Mouse (Mus musculus): Measurements from ENCODE around the gene Zfp507.

Gene Zfp507

DNA sequence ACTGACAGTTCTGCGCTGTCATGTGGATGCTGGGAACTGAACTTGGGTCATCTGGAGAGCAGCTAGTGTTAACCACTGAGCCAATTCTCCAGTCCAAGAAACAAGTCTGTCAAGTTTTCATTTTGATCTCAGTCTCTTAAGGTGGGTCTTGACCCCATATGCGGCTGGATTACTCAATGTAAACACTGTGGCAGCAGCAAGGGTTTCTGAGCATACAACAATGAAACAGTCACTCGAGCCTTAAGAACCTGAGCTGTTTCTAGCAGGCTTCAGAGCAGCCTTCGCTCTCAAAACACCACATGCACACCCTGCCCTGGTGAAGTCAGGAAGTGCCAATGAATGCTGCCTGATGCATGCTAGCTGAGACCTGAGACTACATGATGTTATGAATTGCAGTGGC lies 17.2 kb downstream of the Zfp507 start:
- in situ Hi-C loops (cut with MboI, MseI): no loop called here

DNA sequence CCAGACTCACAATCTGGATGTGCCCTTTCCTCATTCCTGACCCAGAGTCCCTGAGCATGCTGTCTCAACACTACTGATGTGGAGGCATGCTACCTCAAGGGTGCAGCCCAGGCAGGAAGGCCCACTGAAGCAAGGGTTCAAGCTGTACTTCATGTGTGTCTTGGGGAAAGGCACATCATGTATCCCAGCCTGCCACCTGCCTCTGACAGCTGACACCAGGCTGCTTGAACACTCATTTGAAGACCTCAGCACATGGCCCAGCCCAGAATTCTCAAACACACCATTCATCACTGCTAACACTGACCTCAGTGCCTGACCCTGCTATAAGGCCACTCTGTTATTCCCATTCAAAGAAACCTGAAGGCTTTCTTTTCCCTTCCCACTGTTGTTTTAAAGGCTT lies 20.6 kb downstream of the Zfp507 start:
- in situ Hi-C loops (cut with MboI, MseI): no loop called here

DNA sequence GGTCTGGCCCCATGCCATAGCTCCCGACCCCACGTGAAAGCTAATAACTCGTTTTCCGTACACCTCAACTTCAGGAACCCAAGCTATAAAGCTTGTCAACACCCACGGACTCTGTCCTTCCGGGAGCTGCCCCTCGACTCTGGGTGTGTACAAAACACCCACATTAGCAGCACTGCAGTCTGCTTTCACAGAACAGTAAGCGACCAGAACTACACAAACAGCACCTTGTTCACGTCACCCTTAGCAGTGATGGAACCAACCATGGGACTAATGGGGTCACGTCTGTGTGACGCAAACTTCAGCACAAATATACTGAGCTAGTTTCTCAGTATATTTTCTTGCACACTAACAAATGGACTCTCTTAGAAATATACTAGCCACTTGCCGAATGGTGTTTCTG lies 28.7 kb downstream of the Zfp507 start:
- in situ Hi-C loops (cut with MboI, MseI): no loop called here

DNA sequence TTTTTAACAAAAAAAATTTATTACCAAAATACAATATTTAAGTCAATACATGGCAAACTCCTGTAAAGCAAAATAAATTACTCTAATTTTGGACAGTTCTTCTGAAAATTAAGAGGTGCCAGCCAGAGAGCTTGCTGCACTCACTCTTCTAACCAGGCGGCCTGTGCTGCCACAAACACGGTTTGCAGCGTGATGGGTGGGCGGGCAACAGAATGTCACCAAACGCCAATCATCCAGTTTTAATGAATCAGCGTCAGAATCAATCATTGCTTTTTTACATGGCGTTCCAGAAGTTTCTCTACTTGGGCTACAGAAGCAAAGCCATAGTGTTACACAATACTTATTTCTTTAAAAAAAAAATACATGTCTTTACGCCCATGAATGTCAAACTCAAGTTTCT lies 30.5 kb downstream of the Zfp507 start:
- in situ Hi-C loops (cut with MboI, MseI): no loop called here

DNA sequence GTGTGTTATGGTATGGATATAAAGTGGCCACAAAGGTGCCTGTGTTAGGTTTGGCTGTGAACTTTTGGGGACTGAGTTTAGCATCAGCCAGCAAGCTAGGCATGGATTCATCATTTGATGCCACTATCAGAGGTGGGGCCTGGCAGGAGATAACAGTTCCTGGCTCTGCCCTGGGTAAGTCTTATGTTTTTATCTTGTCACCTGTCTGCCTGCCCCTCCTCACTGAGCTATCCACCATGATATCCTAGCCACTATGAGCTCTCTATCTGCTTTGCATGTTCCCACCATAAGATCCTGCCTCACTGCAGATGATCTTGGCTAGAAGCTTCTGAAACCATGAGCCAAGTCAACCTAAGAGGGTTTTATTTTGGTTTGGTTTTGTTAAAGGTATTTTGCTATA lies 31.7 kb downstream of the Zfp507 start:
- in situ Hi-C loops (cut with MboI, MseI): no loop called here

DNA sequence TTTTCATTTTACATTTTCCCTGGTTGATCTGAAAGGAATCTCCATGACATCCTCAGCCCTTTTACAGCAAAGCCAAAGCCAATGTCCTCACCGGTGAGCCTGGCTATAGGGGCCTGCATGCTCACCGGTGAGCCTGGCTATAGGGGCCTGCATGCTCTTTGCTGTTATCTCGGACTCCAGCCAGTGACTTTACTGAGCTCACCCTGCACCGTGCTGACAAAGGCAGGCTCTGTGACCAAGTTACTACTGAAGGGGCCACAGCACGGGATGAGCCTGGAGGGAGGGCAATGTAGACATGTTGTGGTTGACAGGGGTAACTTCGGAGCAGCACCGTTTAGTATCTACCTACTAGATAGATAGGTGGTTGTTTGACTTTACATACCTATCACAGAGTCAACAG lies 32.7 kb downstream of the Zfp507 start:
- in situ Hi-C loops (cut with MboI, MseI): no loop called here

DNA sequence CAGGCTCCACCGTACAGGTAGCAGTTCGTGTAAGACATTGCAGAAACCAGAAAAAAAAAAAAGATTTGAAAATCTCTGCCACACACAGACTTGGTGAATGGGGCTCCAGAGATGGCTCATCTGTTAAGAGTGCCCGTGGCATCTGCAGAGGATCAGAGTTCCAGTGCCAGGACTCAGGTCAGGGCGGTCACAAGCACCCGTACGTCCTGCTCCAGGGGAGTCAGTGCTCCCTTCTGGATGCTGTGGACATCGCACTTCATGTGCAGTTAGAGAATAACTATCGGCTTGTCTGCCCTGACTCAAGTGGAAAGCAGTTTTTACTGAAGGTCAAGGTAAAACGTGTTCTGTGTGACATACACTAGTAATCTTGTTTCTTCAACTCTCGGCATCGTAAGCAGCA lies 38.3 kb downstream of the Zfp507 start:
- in situ Hi-C loops (cut with MboI, MseI): no loop called here

DNA sequence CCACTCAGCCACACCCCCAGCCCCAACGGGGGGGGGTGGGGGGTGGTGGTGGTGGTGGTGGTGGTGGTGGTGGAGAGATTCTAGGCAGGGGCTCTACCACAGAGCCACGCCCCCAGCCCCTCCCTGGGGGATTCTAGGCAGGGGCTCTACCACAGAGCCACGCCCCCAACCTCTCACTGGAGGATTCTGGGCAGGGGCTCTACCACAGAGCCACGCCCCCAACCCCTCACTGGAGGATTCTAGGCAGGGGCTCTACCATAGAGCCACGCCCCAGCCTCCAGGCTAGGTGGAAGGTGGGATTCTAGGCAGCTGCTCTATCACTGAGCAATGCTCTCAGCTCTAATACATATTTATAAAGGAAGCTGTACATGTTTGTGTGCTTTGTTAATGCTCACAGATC lies 41.0 kb downstream of the Zfp507 start:
- in situ Hi-C loops (cut with MboI, MseI): no loop called here

DNA sequence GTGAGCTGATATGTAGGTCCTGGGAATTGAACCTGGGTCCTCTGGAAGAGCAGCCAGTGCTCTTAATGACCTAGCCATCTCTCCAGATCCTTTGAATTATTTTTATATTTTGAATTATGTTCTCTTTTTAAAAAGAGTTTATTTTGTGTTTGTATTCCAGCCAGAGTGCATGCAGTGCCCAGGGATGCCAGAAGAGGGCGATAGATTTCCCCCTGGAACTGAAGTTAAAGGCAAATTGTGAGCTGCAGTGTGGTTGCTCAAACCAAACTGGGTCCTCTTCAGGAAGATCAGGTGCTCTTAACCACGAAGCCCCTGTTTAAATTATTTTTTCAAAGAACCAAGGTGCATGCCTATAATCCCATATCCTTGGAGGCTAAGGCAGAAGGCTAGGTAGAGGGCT lies 43.2 kb downstream of the Zfp507 start:
- in situ Hi-C loops (cut with MboI, MseI): no loop called here

DNA sequence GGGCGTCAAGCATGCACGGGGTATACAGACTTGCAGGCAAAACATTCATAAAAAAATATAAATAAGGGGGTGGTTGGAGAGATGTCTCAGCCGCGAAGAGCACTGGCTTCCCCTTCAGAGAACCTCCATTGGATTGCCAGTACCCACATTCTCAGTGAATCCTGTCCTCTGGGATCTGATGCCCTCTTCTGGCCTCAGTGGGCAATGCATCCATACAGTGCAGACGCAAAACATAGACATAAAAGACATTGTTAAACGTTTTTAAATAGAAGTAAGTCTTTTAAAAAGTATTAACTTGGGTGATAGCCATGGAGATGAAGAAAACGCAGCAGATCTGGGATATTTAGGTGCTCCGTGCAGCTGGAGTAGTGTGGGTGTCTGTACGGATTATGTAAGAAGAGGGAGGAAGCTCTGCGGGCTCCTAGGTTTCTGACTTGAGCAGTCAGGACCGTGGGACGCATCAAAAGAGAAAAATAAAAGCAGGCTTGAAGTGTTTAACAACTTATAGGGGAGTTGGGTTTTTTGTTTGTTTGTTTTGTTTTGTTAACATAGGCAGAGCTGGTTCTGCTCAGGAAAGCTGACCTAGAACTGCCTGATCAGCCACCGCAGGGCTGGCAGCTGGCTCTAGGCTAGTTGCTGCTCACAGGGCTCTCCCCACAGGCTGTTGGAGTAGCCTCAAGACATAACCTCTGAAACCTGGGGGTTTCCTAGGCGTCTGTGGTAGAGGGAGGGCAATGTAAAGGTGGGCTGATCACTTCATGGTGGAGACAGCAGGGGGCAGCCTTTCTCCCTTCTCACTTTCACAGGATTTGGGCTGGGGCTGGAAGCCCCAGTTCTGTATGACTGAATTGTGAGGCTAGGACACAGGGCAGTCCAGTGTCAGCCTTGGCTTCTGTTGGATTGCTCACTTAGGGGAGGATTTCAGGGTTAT lies 46.0 kb downstream of the Zfp507 start:
- in situ Hi-C loops (cut with MboI, MseI): no loop called here

DNA sequence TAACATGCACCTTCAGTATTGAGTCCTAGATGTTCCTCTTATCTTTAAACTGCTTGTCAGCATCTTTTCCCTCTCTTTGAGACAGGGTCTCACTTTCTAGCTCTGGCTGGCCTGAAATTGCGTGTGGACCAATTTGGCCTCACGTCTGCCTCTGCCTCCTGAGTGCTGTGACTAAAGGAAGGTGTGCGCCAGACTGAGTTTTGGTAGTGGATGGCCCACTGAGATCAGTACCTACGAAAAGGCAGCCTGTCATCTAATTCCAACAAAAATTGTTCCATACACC lies 48.0 kb downstream of the Zfp507 start:
- in situ Hi-C loops (cut with MboI, MseI): no loop called here

DNA sequence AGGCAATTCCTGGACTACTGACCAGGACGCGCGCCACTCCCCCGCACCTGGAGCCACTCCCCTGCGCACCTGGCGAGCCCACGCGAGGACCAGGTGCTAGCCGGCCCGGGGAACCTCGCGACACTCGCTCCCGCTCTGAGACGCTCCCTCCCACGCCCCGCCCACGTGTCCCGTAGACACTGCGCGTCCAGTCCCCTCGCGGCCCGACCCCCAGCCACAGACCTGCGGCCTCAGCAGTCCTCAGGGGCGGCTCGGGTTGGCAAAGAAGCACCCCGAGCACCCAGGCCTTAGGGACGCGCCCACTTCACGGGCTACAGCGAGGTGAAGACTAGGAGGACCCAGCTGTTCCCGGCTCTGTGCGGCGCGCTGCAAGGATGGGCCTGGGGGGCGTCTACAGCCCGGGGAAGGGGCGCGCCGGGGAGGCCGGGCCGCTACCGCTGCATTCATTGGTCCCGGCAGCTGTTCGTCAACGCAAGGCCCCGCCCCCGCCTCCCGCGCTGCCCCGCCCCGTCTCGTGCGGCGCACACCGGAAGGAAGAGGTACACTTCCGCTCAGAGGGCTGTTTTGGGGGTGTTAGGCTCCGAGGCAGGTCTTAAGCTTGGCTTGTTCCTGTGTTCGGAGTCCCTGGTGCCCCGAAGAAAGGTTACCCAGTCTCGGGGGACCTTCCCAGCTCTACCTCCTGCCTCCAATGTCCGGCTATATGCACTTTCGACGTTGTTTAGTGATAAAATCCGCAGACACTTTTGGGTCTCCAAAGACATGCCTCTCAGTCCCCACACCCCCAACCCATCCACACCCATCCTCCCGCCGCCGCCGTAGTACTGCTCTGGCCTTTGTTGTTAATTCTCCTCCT lies 48.5 kb downstream of the Zfp507 start, which contains the start of gene Dpy19l3:
TSS of gene Dpy19l3 (minus strand) at position 422 of the 853 bp plus-strand sequence.
- in situ Hi-C loops (cut with MboI, MseI): no loop called here

DNA sequence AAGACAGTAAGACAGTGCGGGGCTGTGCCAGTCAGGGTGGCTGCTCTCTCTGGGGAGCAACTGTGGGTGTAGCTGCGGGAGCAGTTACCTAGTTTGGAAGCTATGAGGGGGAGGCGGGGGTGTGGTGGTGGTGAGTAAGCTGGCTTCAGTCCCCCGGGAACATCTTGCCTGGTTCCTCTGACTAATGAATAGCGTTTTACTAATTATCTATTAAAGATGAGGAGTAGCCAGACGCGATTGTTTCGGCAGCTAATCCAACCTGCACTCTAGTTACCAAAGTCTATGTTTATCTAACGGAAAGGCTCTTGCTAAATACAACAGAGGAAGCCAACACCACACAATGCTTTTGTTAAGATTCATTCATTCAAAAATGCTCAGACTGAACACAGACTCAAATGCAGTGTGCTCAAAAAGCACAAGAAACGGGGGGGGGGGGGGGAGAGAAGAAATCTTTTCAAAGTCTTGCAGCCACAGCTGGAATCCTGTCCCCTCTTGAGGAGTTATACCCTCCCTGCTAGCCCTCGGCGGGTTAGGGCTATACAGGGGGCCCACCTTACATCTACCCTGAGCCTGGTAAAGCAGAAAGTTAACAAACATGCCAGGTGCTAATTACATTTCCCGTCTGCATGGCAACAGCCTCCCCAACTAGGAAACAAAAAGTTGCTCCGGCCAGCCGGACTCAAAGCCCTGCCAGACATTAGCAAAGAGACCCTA lies 49.3 kb downstream of the Zfp507 start:
- in situ Hi-C loops (cut with MboI, MseI): no loop called here

DNA sequence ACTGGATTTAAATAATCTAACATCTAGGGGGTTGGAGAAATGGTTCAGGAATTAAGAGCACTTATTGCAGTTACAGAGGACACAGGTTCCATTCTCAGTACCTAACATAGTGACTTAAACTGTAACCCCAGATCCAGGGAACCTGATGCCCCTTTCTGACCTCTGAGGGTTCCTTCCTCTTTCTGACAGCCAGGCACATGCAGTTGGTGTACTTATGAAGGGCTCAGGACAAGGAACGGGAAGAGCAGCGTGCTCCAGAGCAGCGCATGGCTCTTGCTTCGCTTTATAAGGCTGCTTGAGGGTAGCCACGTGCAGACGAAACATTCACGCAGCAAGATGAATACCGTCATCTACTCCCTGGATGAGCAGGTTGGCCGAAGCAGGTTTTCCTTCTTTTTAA lies 51.9 kb downstream of the Zfp507 start:
- in situ Hi-C loops (cut with MboI, MseI): no loop called here

DNA sequence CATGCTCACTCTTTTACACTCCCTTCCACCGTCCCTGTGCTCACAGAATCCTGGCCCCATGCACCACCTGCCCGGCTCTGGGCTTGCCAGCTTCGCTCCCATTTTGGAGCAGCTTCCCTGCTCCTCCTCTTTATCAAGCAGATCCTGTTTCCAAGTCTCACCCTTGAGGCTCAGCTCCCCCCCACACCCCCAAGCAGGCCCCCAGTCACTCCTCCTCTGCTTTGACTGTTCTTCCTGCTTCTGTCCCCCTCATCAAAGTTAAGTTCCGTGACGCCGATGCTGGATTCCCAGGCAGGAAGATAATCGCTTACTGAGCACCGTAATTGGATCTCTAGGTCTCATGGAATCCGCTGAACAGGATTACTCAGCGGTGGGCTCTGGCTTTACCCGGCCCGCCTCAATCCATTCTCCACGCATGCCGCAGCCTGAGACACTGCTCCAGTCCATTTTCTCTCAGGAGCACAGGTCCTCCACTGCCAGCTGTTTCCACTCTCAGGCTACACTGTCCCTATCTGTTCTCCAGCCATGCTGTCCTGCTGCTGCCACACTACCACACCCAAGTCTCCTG lies 55.3 kb downstream of the Zfp507 start:
- in situ Hi-C loops (cut with MboI, MseI): loop anchor here (5.0 to 10.0 kb wide), 2 partner anchors 55 to 353 kb away; partner anchors contain the start of genes Cep89, Faap24 and Zfp507

DNA sequence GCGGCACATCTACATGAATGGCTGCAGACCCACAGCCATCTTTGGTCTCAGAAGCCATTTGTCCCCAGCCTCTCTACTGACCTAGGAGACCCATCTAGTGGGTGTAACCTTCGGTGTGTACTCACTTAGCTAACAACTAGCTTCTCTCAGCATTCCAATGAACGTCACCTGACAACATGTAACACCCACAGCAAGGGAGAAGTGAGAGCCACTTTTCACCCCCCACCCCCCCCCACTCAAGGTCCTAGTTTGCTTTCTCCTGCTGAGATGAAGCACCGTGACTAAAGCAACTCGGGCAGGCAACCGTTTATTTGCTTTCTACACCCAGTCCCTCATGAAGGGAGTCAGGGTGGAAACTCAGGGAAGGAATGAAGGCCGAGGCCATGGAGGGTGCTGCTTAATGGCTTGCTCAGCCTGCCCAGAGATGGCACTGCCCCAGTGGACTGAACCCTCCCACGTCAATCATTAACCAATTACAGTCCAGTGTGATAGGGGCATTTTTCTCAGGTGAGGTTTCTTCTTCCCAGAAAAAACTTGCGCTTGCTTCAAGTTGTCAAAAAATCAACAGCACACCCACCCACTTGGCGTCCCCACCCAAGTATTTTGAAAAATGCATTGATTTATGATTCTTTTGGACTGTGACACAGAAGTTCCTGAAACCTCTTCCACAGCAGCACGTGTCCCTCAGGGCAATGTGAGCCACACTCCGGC lies 56.0 kb downstream of the Zfp507 start:
- in situ Hi-C loops (cut with MboI, MseI): loop anchor here (5.0 to 10.0 kb wide), 2 partner anchors 55 to 352 kb away; partner anchors contain the start of genes Cep89, Faap24 and Zfp507

DNA sequence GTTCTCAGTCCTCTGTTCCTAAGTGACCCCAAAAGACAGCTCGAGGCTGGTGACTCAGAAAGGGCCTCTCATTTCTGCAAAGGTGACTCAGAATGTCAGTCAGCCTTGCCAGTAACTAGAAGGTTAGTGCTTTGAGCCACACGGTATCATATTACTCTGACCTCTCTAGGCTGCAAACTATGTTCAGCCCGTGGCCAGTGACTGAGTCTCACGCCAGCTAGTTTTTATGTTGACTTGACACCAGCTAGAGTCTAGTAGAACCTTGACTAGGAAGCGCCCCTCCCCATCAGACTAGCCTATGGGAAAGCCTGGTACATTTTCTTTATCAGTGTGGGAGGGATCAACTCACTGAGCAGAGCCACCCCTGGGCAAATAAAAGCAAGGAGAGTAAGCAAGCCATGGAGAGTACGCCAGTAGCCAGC lies 57.5 kb downstream of the Zfp507 start:
- in situ Hi-C loops (cut with MboI, MseI): loop anchor here (5.0 to 10.0 kb wide), 2 partner anchors 57 to 350 kb away; partner anchors contain the start of genes Cep89, Faap24 and Zfp507

DNA sequence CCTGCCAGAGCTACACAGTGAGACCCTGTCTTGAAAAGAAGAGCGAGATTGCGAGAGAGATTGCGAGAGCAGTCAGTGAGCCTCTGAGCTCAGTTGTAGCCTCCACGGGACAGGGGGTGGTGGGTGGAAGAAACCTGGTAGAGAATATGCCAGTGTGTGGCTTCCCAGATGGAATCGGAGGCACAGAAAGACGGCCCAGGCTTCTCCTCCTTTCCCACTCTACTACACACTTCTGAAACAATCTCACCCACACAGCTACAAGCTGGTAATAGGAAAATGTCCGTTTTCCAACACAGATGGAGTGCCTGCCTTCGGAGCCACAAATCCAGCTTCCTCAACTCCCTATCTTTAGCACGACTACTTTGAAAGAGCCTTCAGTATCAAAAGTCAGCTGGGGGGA lies 58.0 kb downstream of the Zfp507 start:
- in situ Hi-C loops (cut with MboI, MseI): loop anchor here (5.0 to 10.0 kb wide), 2 partner anchors 58 to 350 kb away; partner anchors contain the start of genes Cep89, Faap24 and Zfp507

DNA sequence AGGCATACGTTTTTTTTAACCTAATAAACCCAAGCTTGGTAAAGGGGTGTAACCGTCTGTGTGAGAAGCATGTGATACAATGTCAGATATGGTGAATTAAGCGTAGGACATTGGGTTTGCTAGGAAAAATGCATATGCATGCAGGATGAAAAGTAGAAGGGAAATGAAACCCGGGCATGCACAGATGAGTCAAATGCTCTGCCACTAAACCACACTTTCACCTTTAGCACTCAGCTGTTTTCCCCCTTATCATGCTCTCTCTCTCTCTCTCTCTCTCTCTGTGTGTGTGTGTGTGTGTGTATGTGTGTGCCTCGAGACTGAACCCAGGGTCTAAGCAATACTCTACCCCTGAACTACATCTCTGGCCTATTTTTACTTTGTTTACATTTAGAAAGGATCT lies 60.5 kb downstream of the Zfp507 start:
- in situ Hi-C loops (cut with MboI, MseI): loop anchor here (10.0 kb wide), 1 partner anchor 348 kb away; the partner anchor contains the start of genes Cep89 and Faap24

DNA sequence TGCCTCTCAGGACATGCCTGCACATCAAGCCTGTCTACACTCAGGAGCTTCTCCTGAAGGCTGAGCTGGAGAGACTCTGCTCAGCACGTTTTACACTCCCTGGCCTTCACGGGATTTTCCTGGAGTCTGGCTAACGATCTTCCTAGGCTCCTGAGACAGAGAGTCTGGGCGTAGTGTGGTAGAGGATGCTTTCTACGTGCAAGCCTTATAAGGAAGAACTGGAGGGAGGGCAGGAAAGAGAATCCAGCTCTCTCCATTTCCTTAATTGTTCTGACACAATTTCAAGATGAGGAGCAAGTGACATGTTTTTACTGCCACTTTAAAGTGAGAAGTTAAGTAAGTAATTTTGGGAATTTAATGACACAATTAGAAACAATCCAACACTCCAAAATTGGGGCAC lies 60.9 kb downstream of the Zfp507 start:
- in situ Hi-C loops (cut with MboI, MseI): loop anchor here (10.0 kb wide), 1 partner anchor 347 kb away; the partner anchor contains the start of genes Cep89 and Faap24
